Mouse (Mus musculus): Measurements from ENCODE around the gene Thy1. TPM values are rescaled to one million over a fixed set of nuclear protein-coding genes. Genes with fewer than 3 reads are reported as not detected.

The Thy1 gene
- 10 to 100 TPM; 46.9 to 49.6 TPM for total RNA-seq (2021)
- 25.0 and 26.5 TPM in 2 replicates for polyA plus RNA-seq (2012; rRNA removed)
- long read RNA-seq, partial matches to known transcripts: 0 of 6 reads
- long read RNA-seq, other reads (novel, unspliced or antisense): 3 of 6 reads

- DNase-seq: peak; percentile 19
These were observed at the start of gene Thy1 for GRCm38 (mm10) chr9:44042836-44043707. TSS of gene Thy1 (plus strand) at chr9:44043384.

GRCm38 (mm10) chr9:43997681-43998080, 45.5 kb upstream of the Thy1 start:
- DNase-seq: no peak

- no peak for DNase-seq
These were observed 44.3 kb upstream of the Thy1 start for GRCm38 (mm10) chr9:43998851-43999250.

- no peak for DNase-seq
These were observed 38.8 kb upstream of the Thy1 start for GRCm38 (mm10) chr9:44004362-44004761.

GRCm38 (mm10) chr9:44005305-44005704, 37.9 kb upstream of the Thy1 start:
- DNase-seq: no peak

GRCm38 (mm10) chr9:44007323-44007722, 35.9 kb upstream of the Thy1 start:
- DNase-seq: no peak

- DNase-seq: no peak
These were observed 35.2 kb upstream of the Thy1 start for GRCm38 (mm10) chr9:44007991-44008390.

GRCm38 (mm10) chr9:44010900-44011299, 32.3 kb upstream of the Thy1 start:
- no peak for DNase-seq

- DNase-seq: no peak
These were observed 31.5 kb upstream of the Thy1 start for GRCm38 (mm10) chr9:44011668-44012067.

GRCm38 (mm10) chr9:44012164-44012563, 31.0 kb upstream of the Thy1 start:
- no peak for DNase-seq

GRCm38 (mm10) chr9:44012761-44013301, 30.4 kb upstream of the Thy1 start:
- peak; percentile 53 for DNase-seq

- no peak for DNase-seq
These were observed 29.4 kb upstream of the Thy1 start for GRCm38 (mm10) chr9:44013781-44014180.

GRCm38 (mm10) chr9:44016304-44016703, 26.9 kb upstream of the Thy1 start:
- DNase-seq: no peak

- no peak for DNase-seq
These were observed 25.3 kb upstream of the Thy1 start for GRCm38 (mm10) chr9:44017846-44018245.

GRCm38 (mm10) chr9:44020001-44020400, 23.2 kb upstream of the Thy1 start:
- DNase-seq: no peak

- no peak for DNase-seq
These were observed 20.9 kb upstream of the Thy1 start for GRCm38 (mm10) chr9:44022100-44022847.

- no peak for DNase-seq
These were observed 19.1 kb upstream of the Thy1 start for GRCm38 (mm10) chr9:44024096-44024495.

GRCm38 (mm10) chr9:44029580-44030236, 13.5 kb upstream of the Thy1 start:
- DNase-seq: no peak

- DNase-seq: no peak
These were observed 12.5 kb upstream of the Thy1 start for GRCm38 (mm10) chr9:44030646-44031045.

GRCm38 (mm10) chr9:44031079-44031478, 12.1 kb upstream of the Thy1 start:
- no peak for DNase-seq

- no peak for DNase-seq
These were observed 11.2 kb upstream of the Thy1 start for GRCm38 (mm10) chr9:44031946-44032345.

- DNase-seq: no peak
These were observed 9.9 kb upstream of the Thy1 start for GRCm38 (mm10) chr9:44033317-44033716.
